Mouse (Mus musculus) ES-Bruce4 (cell line): ENCODE data around the gene Epc2.

ENCODE experiments used
- CTCF ChIP-seq: IDR thresholded peaks from one replicate; pipeline ENCODE4 v1.8.1; 2011; ENCODE audit warnings: low read depth, low read length
- EP300 ChIP-seq: IDR thresholded peaks from 2 replicates; pipeline ENCODE4 v1.6.1; 2011; ENCODE audit warnings: low read depth, low read length; ENCODE audit not compliant: insufficient read depth
- POLR2A ChIP-seq: IDR thresholded peaks from one replicate; pipeline ENCODE4 v1.8.1; 2011; ENCODE audit warnings: low read length; ENCODE audit not compliant: insufficient read depth

DNA sequence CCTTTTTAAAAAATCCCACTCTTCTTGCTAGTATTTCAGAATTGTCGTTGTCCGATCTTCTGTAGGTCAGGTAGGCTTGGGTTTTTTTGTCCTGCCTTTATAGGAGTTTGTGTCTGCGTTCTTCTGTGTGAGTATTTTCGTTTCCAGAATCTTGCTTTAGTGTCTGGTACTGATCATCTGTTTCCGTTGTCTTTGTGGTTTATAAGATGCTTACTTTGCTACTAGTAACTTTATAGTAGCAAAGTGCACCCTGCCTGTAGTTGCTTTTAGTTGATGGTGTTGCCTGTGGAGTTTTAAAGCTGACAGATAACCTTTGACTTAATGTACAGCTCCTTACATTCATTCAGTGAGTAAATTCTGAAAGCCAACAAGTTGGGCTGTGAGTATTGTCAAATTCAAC lies 32.1 kb downstream of the Epc2 start:
- TF ChIP-seq CTCF (no peak), EP300 (no peak), POLR2A (no peak)
